Mouse (Mus musculus): ENCODE results near the gene Tada2a.

Tada2a gene

GRCm38 (mm10) chr11:84063631-84064209 lies 65.7 kb downstream of the Tada2a start:
- no peak for DNase-seq (ENCODE audit: low read depth, low spot score)

DNA sequence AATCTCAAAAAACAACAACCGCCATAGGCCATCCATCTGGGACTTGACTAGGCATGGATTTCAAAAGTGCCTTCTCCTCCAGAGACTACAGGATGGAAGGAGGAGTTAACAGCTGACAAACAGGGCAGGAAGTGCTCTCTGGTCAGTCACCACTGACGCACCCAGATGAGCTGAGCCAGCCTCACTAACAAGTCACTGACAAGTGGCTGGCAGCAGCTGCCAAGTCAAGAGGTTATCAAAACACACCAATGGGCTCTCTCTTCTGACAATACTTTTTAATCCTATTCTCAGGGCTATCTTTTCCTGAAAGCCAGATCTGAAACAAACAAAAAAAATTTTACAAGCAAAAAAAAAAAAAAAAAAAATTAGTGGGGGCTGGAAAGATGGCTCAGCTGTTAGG lies 66.6 kb downstream of the Tada2a start:
- no peak for DNase-seq (ENCODE audit: low read depth, low spot score)

DNA sequence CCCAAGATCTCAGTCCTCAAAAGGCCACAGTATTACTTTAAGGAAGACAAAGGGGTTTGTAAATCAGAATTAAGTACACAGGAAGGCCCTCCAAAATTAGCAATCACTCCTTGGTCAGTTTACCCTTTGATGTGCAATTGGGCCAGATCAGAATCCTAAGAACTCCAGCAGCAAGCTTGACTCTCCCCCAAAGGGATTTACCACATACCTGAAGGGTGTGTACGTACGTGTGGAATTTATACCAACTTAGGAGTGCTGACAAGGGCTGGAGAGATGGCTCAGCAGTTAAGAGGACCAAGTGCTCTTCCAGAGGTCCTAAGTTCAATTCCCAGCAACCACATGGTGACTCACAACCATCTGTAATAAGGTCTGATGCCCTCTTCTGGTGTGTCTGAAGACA lies 67.5 kb downstream of the Tada2a start:
- no peak for DNase-seq (ENCODE audit: low read depth, low spot score)

GRCm38 (mm10) chr11:84060635-84061034 lies 68.8 kb downstream of the Tada2a start:
- DNase-seq (ENCODE audit: low read depth, low spot score): no peak

GRCm38 (mm10) chr11:84059784-84060183 lies 69.6 kb downstream of the Tada2a start:
- DNase-seq (ENCODE audit: low read depth, low spot score): no peak

DNA sequence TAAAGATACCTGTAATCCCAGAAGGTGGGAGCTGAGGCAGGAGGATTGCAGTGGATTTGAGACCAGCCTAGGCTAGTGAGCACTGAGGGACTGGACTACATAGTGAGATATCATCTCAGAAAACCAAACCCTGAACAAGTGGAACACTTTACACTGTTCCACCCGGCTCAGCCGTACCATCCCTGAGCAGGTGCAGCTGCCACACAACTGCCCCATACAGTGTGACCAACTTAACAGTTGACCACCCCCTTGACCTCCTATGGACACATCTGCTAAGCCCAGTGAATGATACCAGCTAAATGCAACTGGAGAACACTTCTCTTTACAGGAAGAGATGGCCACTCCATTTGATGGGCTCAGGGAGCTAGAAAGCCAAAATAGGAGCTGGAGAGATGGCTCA lies 72.0 kb downstream of the Tada2a start:
- DNase-seq (ENCODE audit: low read depth, low spot score): no peak

GRCm38 (mm10) chr11:84053524-84054163 lies 75.8 kb downstream of the Tada2a start:
- no peak for DNase-seq (ENCODE audit: low read depth, low spot score)

GRCm38 (mm10) chr11:84053055-84053454 lies 76.3 kb downstream of the Tada2a start:
- no peak for DNase-seq (ENCODE audit: low read depth, low spot score)

DNA sequence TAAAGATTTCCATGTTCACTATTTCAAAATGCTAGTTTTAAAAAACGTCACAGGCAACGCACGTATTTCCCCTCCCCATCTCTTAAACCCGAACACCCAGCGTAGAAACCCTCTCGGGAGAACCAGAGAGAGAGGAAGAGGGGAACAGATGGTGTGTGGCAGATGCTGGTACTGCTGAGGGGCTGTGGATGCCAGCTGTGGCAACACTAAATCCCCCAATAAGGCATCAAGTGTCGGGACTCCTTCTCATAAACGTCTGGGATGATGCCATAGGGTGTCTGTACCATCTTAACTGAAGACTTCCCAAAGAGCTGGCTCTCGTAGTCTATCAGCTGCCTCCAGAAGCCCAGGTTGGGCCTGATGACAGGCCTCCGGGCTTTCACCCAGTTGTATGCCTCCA lies 81.0 kb downstream of the Tada2a start:
- DNase-seq (ENCODE audit: low read depth, low spot score): no peak

GRCm38 (mm10) chr11:84047270-84047669 lies 82.1 kb downstream of the Tada2a start:
- no peak for DNase-seq (ENCODE audit: low read depth, low spot score)

- no peak for DNase-seq (ENCODE audit: low read depth, low spot score)
These were observed 84.4 kb downstream of the Tada2a start for GRCm38 (mm10) chr11:84044988-84045387.

DNA sequence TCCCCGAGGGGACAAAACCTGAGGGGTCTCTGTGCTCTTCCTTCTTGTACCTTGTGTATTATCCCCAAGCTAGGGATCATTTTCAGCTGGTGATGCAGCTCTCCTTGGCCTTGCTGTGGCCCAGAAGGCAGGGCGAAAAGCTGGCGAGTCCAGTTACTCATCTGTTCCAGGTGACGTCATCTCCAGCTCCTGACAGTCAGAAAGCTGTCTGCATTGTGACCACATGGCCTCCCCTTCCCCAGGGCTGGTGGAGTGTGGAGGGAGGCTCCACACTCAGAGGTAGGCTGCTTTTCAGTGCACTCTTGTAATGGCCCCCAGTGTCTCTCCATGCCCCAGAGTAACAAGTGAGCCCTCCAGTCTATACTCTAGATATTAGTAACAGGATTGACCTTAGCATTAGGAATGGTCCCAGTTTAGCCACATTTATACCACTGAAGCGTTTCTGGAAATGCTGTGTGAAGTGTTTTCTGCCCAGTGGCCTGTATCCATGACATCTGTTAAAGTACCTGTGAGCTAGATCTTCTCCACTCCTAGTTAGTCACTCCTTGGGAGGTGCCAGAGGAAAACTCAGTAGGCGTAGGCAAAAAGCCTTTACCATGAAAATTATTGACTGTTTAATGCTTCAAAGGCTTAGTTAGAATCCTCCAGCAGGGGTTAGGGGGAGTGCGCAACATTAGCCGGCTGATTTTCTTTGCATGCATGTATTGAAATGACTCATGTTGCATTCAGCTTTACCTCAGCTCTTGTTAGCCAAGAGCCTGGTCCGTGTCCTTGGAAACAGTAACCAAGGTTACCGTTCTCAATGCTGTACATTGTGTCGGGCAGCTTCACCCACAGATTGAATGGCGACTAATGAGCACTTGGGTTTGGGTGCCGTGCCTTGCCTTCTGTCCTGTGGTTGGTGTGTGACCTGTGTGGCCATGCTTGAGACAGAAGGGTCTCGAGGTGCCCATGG lies 86.3 kb downstream of the Tada2a start:
- DNase-seq (ENCODE audit: low read depth, low spot score): no peak

DNA sequence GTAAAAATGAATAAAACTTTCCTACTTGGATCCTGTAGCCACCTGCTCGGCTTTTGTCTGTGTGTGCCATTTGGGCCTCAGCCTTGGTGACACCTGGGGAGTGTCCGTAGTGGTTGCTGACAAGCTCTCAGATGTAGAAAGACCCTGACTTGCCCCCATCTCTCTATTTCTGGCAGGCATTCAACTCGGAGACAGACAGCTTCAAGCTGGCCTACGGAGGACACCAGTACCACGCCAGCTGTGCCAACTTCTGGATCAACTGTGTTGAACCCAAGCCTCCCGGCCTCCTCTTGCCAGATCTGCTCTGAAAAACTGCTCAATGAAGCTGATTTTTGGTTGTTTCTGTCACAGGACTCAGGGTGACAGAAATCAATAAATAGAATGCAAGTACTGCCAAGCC lies 88.8 kb downstream of the Tada2a start:
- DNase-seq (ENCODE audit: low read depth, low spot score): no peak

GRCm38 (mm10) chr11:84033671-84034070 lies 95.7 kb downstream of the Tada2a start:
- no peak for DNase-seq (ENCODE audit: low read depth, low spot score)

- DNase-seq (ENCODE audit: low read depth, low spot score): no peak
These were observed 96.8 kb downstream of the Tada2a start for GRCm38 (mm10) chr11:84032559-84032958.

DNA sequence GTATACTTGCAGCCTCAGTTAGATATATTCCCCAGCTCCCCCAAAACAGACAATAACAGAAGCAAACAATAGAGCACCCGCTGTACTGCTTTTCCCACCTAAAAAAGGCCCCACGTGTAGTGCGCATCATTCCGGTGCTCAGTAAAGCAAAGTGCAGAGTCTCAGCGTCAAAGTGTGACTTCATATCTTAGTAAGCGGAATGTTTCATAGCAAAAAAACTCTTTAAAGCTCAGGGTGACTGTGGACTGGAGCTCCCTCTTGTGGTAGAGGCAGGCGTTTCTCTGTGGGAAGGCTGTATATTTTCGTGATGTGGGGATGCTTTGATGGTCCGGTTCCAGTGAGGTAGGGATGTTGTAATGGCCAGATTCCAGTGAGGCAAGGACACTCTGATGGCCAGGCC lies 97.4 kb downstream of the Tada2a start:
- DNase-seq (ENCODE audit: low read depth, low spot score): no peak

Measured in WW6 (cell line).